Comparison of ENCODE assay signal across 18 mouse cellular contexts in the genomic region with DNA sequence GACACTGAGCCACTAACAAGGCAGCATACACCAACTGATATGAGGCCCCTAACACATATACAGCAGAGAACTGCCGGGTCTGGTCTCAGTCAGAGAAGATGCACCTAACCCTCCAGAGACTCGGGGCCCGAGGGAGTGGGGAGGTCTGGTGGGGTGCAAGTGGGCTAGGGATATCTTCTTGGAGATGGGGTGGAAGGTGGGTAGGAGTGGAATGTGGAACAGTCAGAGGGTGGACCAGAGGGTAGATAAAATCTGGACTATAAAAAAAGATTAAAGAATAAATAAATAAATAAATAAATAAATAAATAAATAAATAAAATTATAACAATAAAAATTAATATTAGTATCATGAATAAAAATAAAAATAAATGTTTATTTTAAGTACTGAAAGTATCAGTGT.
A peak's percentile ranks its signal among the peaks of the same experiment; 100 is the strongest.
DNase-seq lines count a peak whose midpoint lies in the region; ATAC-seq and TF ChIP-seq lines count a peak whose summit lies in the region.
"Had no signal": no experiment of that assay in that cellular context is flagged by ENCODE, and none has a peak within 500 bp of the region (broad histone marks: within the 10 kb centered on the region; RNA-seq: fewer than 3 reads in every experiment).

No protein-coding gene starts in this region.

- H3K4me2 ChIP-seq in forebrain, embryonic 12.5 days, result no peak overlapping the region
- no peak overlapping the region for H3K4me2 ChIP-seq in forebrain, postnatal 0 days (ENCODE audit: low read depth)
- H3K4me2 ChIP-seq in midbrain, embryonic 12.5 days (replicated peaks), result no peak overlapping the region
- H3K4me2 ChIP-seq in midbrain, postnatal 0 days (ENCODE audit: low read depth, low read length, poor library complexity, severe bottlenecking), result no peak overlapping the region
- H3K4me2 ChIP-seq: embryonic facial prominence, embryonic 13.5 days; embryonic facial prominence, embryonic 15.5 days; forebrain, embryonic 15.5 days had no signal

- no peak for TF ChIP-seq CTCF in forebrain, postnatal 0 days (IDR thresholded peaks at IDR 0.05; ENCODE audit: low read depth)
- no peak for TF ChIP-seq CTCF in midbrain, postnatal 0 days (IDR thresholded peaks at IDR 0.05)

- no peaks in the 10 kb centered on the region for H3K36me3 ChIP-seq in forebrain, embryonic 12.5 days (replicated peaks)
- no peaks in the 10 kb centered on the region for H3K36me3 ChIP-seq in forebrain, postnatal 0 days (ENCODE audit: insufficient read depth)
- no peaks in the 10 kb centered on the region for H3K36me3 ChIP-seq in midbrain, embryonic 12.5 days
- H3K36me3 ChIP-seq in midbrain, postnatal 0 days (ENCODE audit: insufficient read depth, low read length), result no peaks in the 10 kb centered on the region
- H3K36me3 ChIP-seq: embryonic facial prominence, embryonic 13.5 days; embryonic facial prominence, embryonic 15.5 days; forebrain, embryonic 10.5 days; forebrain, embryonic 15.5 days had no signal

- DNase-seq in forebrain, postnatal 0 days, result no peak
- no peak for DNase-seq in midbrain, postnatal 0 days (ENCODE audit: low spot score)
- DNase-seq: adrenal gland, adult 2 months; adrenal gland, postnatal 10 days; adrenal gland, postnatal 25 days; cerebellum, adult 11 months; cerebellum, adult 18-20 months; cerebellum, adult 8-10 months; cerebellum, adult 9-11 months; cerebellum, postnatal 36 days; embryo, embryonic 11 days had no signal

- H3K9me3 ChIP-seq in forebrain, embryonic 12.5 days, result no peaks in the 10 kb centered on the region
- H3K9me3 ChIP-seq in forebrain, postnatal 0 days (ENCODE audit: low read length), result no peaks in the 10 kb centered on the region
- H3K9me3 ChIP-seq in midbrain, embryonic 12.5 days, result no peaks in the 10 kb centered on the region
- no peaks in the 10 kb centered on the region for H3K9me3 ChIP-seq in midbrain, postnatal 0 days (ENCODE audit: low read length)
- H3K9me3 ChIP-seq: embryonic facial prominence, embryonic 13.5 days; embryonic facial prominence, embryonic 15.5 days; forebrain, embryonic 10.5 days; forebrain, embryonic 15.5 days had no signal

- 90% methylated on average over 3 of the region's 3 CpGs for WGBS in forebrain, embryonic 12.5 days
- WGBS in forebrain, postnatal 0 days, result 99% methylated on average over 3 of the region's 3 CpGs
- 91% methylated on average over 3 of the region's 3 CpGs for WGBS in midbrain, embryonic 12.5 days
- 97% methylated on average over 3 of the region's 3 CpGs for WGBS in midbrain, postnatal 0 days

- H3K4me1 ChIP-seq in forebrain, embryonic 12.5 days, result no peaks in the 10 kb centered on the region
- no peaks in the 10 kb centered on the region for H3K4me1 ChIP-seq in forebrain, postnatal 0 days (ENCODE audit: insufficient read depth)
- no peaks in the 10 kb centered on the region for H3K4me1 ChIP-seq in midbrain, embryonic 12.5 days
- H3K4me1 ChIP-seq in midbrain, postnatal 0 days (ENCODE audit: insufficient read depth, low read length), result no peaks in the 10 kb centered on the region
- H3K4me1 ChIP-seq: embryonic facial prominence, embryonic 13.5 days; embryonic facial prominence, embryonic 15.5 days; forebrain, embryonic 10.5 days; forebrain, embryonic 15.5 days had no signal

- ATAC-seq in forebrain, embryonic 12.5 days (ENCODE audit: low FRiP score), result peak; percentile 51; the same call in 1 of the 2 replicates
- ATAC-seq in forebrain, postnatal 0 days, result no peak
- peak; percentile 41; the same call in 1 of the 2 replicates for ATAC-seq in midbrain, embryonic 12.5 days (ENCODE audit: low FRiP score, low read depth)
- no peak for ATAC-seq in midbrain, postnatal 0 days (ENCODE audit: low FRiP score)
- ATAC-seq: forebrain, embryonic 15.5 days had no signal

- H3K27ac ChIP-seq in forebrain, embryonic 12.5 days, result no peak overlapping the region
- H3K27ac ChIP-seq in forebrain, postnatal 0 days (ENCODE audit: low read depth, low read length), result no peak overlapping the region
- no peak overlapping the region for H3K27ac ChIP-seq in midbrain, embryonic 12.5 days (replicated peaks)
- H3K27ac ChIP-seq in midbrain, postnatal 0 days (ENCODE audit: low read depth, low read length), result no peak overlapping the region
- H3K27ac ChIP-seq: embryonic facial prominence, embryonic 13.5 days; embryonic facial prominence, embryonic 15.5 days; forebrain, embryonic 10.5 days; forebrain, embryonic 15.5 days had no signal

- H3K9ac ChIP-seq in forebrain, embryonic 12.5 days, result no peak overlapping the region
- no peak overlapping the region for H3K9ac ChIP-seq in forebrain, postnatal 0 days
- H3K9ac ChIP-seq in midbrain, embryonic 12.5 days (replicated peaks), result no peak overlapping the region
- H3K9ac ChIP-seq in midbrain, postnatal 0 days (replicated peaks; ENCODE audit: low read length, poor library complexity, severe bottlenecking), result no peak overlapping the region
- H3K9ac ChIP-seq: embryonic facial prominence, embryonic 13.5 days; embryonic facial prominence, embryonic 15.5 days; forebrain, embryonic 15.5 days had no signal

- H3K27me3 ChIP-seq in forebrain, embryonic 12.5 days, result no peaks in the 10 kb centered on the region
- H3K27me3 ChIP-seq in forebrain, postnatal 0 days (ENCODE audit: insufficient read depth, low read length), result no peaks in the 10 kb centered on the region
- H3K27me3 ChIP-seq in midbrain, embryonic 12.5 days, result no peaks in the 10 kb centered on the region
- H3K27me3 ChIP-seq in midbrain, postnatal 0 days (ENCODE audit: insufficient read depth, low read length), result no peaks in the 10 kb centered on the region
- H3K27me3 ChIP-seq: embryonic facial prominence, embryonic 13.5 days; embryonic facial prominence, embryonic 15.5 days; forebrain, embryonic 15.5 days had no signal

- no peak overlapping the region for H3K4me3 ChIP-seq in forebrain, embryonic 12.5 days (replicated peaks)
- H3K4me3 ChIP-seq in forebrain, postnatal 0 days (ENCODE audit: low read depth, low read length), result no peak overlapping the region
- no peak overlapping the region for H3K4me3 ChIP-seq in midbrain, embryonic 12.5 days
- H3K4me3 ChIP-seq in midbrain, postnatal 0 days (ENCODE audit: low read depth, low read length), result no peak overlapping the region
- H3K4me3 ChIP-seq: embryonic facial prominence, embryonic 13.5 days; embryonic facial prominence, embryonic 15.5 days; erythroblast, embryonic 14.5 days; forebrain, embryonic 10.5 days; forebrain, embryonic 15.5 days had no signal

Comparison
In these comparisons a context has a peak if more than half of its experiments do, and no peak if none do; other contexts are left out.
1. ATAC-seq: peak in forebrain, embryonic 12.5 days (single experiment) and midbrain, embryonic 12.5 days (single experiment); none in forebrain, postnatal 0 days (single experiment) and midbrain, postnatal 0 days (single experiment).